Mouse (Mus musculus) stomach, postnatal 0 days (tissue): ENCODE results near the gene Mcf2l. TPM values are rescaled to one million over a fixed set of nuclear protein-coding genes. Genes with fewer than 3 reads are reported as not detected.

Experiments
- ATAC-seq: fragments of 200-750 bp; cut with Nextera tagmentation; 2 replicates; pipeline ENCODE4 v1.8.0; 2017; ENCODE audit not compliant: low FRiP score, low TSS enrichment
- DNase-seq: peaks from one replicate; pipeline ENCODE4 v3.0.0-alpha.2; 2016; ENCODE audit warnings: low spot score
- H3K27ac ChIP-seq: fragments of 300-500 bp; sonication (generic); replicated peaks from 2 replicates; pipeline ENCODE4 v1.5.1; 2014; ENCODE audit warnings: mild to moderate bottlenecking, control low read depth
- H3K27me3 ChIP-seq: fragments of 300-500 bp; sonication (generic); 2 replicates; pipeline ENCODE4 v1.6.1; 2014; ENCODE audit warnings: low read length; ENCODE audit not compliant: control insufficient read depth, insufficient read depth
- H3K36me3 ChIP-seq: fragments of 300-500 bp; sonication (generic); 2 replicates; pipeline ENCODE4 v1.6.1; 2014; ENCODE audit warnings: low read length, mixed read lengths; ENCODE audit not compliant: control insufficient read depth, insufficient read depth
- H3K4me1 ChIP-seq: fragments of 300-500 bp; sonication (generic); replicated peaks from 2 replicates; pipeline ENCODE4 v1.6.1; 2014; ENCODE audit warnings: antibody characterized with exemption; ENCODE audit not compliant: control insufficient read depth, insufficient read depth
- H3K4me2 ChIP-seq: fragments of 300-500 bp; sonication (generic); replicated peaks from 2 replicates; pipeline ENCODE4 v1.6.1; 2014; ENCODE audit warnings: low read depth, mild to moderate bottlenecking, control low read depth, moderate library complexity
- H3K4me3 ChIP-seq: fragments of 300-500 bp; sonication (generic); 2 replicates; pipeline ENCODE4 v1.5.1; 2014; ENCODE audit warnings: low read depth, low read length, control low read depth
- H3K9ac ChIP-seq: fragments of 300-500 bp; sonication (generic); 2 replicates; pipeline ENCODE4 v1.6.1; 2014; ENCODE audit warnings: mild to moderate bottlenecking, low read length, control low read depth, mixed read lengths
- H3K9me3 ChIP-seq: fragments of 300-500 bp; sonication (generic); 2 replicates; pipeline ENCODE4 v1.6.1; 2016; ENCODE audit warnings: low read length; ENCODE audit not compliant: control insufficient read depth
- CTCF ChIP-seq: IDR thresholded peaks from 2 replicates; pipeline ENCODE4 v1.5.1; 2016; ENCODE audit warnings: antibody characterized with exemption, low read depth, mild to moderate bottlenecking, moderate library complexity
- EP300 ChIP-seq: optimal IDR thresholded peaks from 2 replicates; pipeline ENCODE3; 2016; ENCODE audit warnings: antibody characterized with exemption
- WGBS: fragments of 180-500 bp; shearing (Covaris S2); extraction: QIAGEN DNeasy Blood & Tissue Kit; methylation state at CpG from one replicate; pipeline ENCODE4 v1.1.7; 2014; 5-methylcytosine and 5-hydroxymethylcytosine counted together
- polyA plus RNA-seq: library from polyadenylated mRNA; unstranded; fragments of >200 nt; fragmentation: Nextera tagmentation; extraction: Ambion mirVana; gene quantifications from 2 replicates; pipeline ENCODE4 v1.2.1, GENCODE M21; 2015

The Mcf2l gene
- polyA plus RNA-seq, 1 experiment from 2014 or later: 9.6 TPM

- ATAC-seq (no peak), DNase-seq (no peak)
- WGBS: 63% methylated on average over 8 of the region's 8 CpGs
- Histone ChIP-seq H3K9me3 (no peaks in the 10 kb centered on the region), H3K36me3 (no peaks in the 10 kb centered on the region), H3K27ac (no peak overlapping the region), H3K4me3 (no peak overlapping the region), H3K9ac (no peak overlapping the region), H3K4me1 (no peaks in the 10 kb centered on the region; the same call in 1 of the 2 replicates), H3K27me3 (no peaks in the 10 kb centered on the region), H3K4me2 (no peak overlapping the region)
- TF ChIP-seq EP300 (no peak), CTCF (no peak)
Observed at GRCm38 (mm10) chr8:12955362-12955879, 81.8 kb downstream of the Mcf2l start.

GRCm38 (mm10) chr8:12955880-12956279 is 82.3 kb downstream of the Mcf2l start:
- Histone ChIP-seq H3K27ac (no peak overlapping the region), H3K27me3 (no peaks in the 10 kb centered on the region), H3K4me2 (no peak overlapping the region), H3K9me3 (no peaks in the 10 kb centered on the region), H3K36me3 (no peaks in the 10 kb centered on the region), H3K4me1 (no peaks in the 10 kb centered on the region; the same call in 1 of the 2 replicates), H3K4me3 (no peak overlapping the region), H3K9ac (no peak overlapping the region)
- DNase-seq (no peak), ATAC-seq (no peak)
- 89% methylated on average over 4 of the region's 4 CpGs for WGBS
- no peak for TF ChIP-seq CTCF
- no peak for TF ChIP-seq EP300

GRCm38 (mm10) chr8:12956941-12957340 is 83.3 kb downstream of the Mcf2l start:
- no peak overlapping the region for H3K27ac ChIP-seq
- whole genome bisulfite sequencing: 59% methylated on average over 5 of the region's 5 CpGs
- no peak overlapping the region for H3K9ac ChIP-seq
- H3K4me1 ChIP-seq: no peaks in the 10 kb centered on the region; the same call in 1 of the 2 replicates
- no peaks in the 10 kb centered on the region for H3K27me3 ChIP-seq
- no peak overlapping the region for H3K4me3 ChIP-seq
- H3K36me3 ChIP-seq: no peaks in the 10 kb centered on the region
- TF ChIP-seq CTCF (no peak), EP300 (no peak)
- DNase-seq (no peak), ATAC-seq (no peak; the same call in 1 of the 2 replicates)
- H3K9me3 ChIP-seq: no peaks in the 10 kb centered on the region
- H3K4me2 ChIP-seq: no peak overlapping the region

- Histone ChIP-seq H3K9me3 (no peaks in the 10 kb centered on the region), H3K4me3 (no peak overlapping the region), H3K27me3 (no peaks in the 10 kb centered on the region), H3K4me2 (no peak overlapping the region), H3K27ac (no peak overlapping the region), H3K36me3 (no peaks in the 10 kb centered on the region), H3K9ac (no peak overlapping the region), H3K4me1 (no peaks in the 10 kb centered on the region; the same call in 1 of the 2 replicates)
- no peak for DNase-seq
- TF ChIP-seq EP300 (no peak), CTCF (no peak)
- no peak for ATAC-seq
- 40% methylated on average over 6 of the region's 6 CpGs for WGBS
Observed at GRCm38 (mm10) chr8:12957419-12957818, 83.8 kb downstream of the Mcf2l start.

- TF ChIP-seq CTCF (no peak), EP300 (no peak)
- no peak for ATAC-seq
- WGBS: 79% methylated on average over 2 of the region's 2 CpGs
- DNase-seq: no peak
- Histone ChIP-seq H3K27ac (no peak overlapping the region), H3K9me3 (no peaks in the 10 kb centered on the region), H3K4me1 (no peaks in the 10 kb centered on the region), H3K4me3 (no peak overlapping the region), H3K27me3 (no peaks in the 10 kb centered on the region), H3K36me3 (no peaks in the 10 kb centered on the region), H3K4me2 (no peak overlapping the region), H3K9ac (no peak overlapping the region)
Observed at GRCm38 (mm10) chr8:12960609-12961008, 87.0 kb downstream of the Mcf2l start.

- no peak for TF ChIP-seq CTCF
- no peak for TF ChIP-seq EP300
- no peaks in the 10 kb centered on the region for H3K27me3 ChIP-seq
- H3K27ac ChIP-seq: no peak overlapping the region
- 40% methylated on average over 2 of the region's 2 CpGs for WGBS
- no peak for ATAC-seq
- no peak for DNase-seq
- H3K4me2 ChIP-seq: no peak overlapping the region
- no peak overlapping the region for H3K4me3 ChIP-seq
- no peak overlapping the region for H3K9ac ChIP-seq
- H3K9me3 ChIP-seq: no peaks in the 10 kb centered on the region
- H3K4me1 ChIP-seq: no peaks in the 10 kb centered on the region
- no peaks in the 10 kb centered on the region for H3K36me3 ChIP-seq
Observed at GRCm38 (mm10) chr8:12961211-12961610, 87.6 kb downstream of the Mcf2l start.
